Mouse (Mus musculus): ENCODE measurements around the gene Rgcc. TPM values are rescaled to one million over a fixed set of nuclear protein-coding genes. Genes with fewer than 3 reads are reported as not detected.

Gene Rgcc
- total and polyA plus RNA-seq, 3 experiments: 2.2 to 5.2 (median 2.3) TPM

- Histone ChIP-seq H3K36me3 (replicated peaks in 1 of 2; ENCODE audit: control insufficient read depth in 1 of 2, insufficient read depth in 1 of 2, low read length in 1 of 2) (no peaks in the 10 kb centered on the region), H3K4me2 (ENCODE audit: insufficient read depth, low read depth, poor library complexity, severe bottlenecking) (no peak overlapping the region), H3K9ac (ENCODE audit: insufficient read depth, low read depth) (no peak overlapping the region), H3K27ac (ENCODE audit: insufficient read depth, low read depth) (no peak overlapping the region), H3K9me3 (replicated peaks; ENCODE audit: low read length) (no peaks in the 10 kb centered on the region), H3K27me3 (replicated peaks) (no peaks in the 10 kb centered on the region), H3K4me3 (replicated peaks in 1 of 3; ENCODE audit: low read depth in 2 of 3, low read length in 2 of 3, poor library complexity in 1 of 3) (no peak overlapping the region), H3K79me2 (replicated peaks; ENCODE audit: control insufficient read depth, extremely low read depth, insufficient read depth, poor library complexity, severe bottlenecking) (no peaks in the 10 kb centered on the region), H3K4me1 (ENCODE audit: control insufficient read depth in 1 of 2, insufficient read depth in 2 of 2) (peaks cover 3 to 4% of the 10 kb centered on the region in 2 experiments; a peak in 1 of 4 replicates)
- dilution Hi-C loops (cut with MboI; ENCODE audit: extremely low pct_ligation_motif_present, extremely low pct_unique_long_range_greater_than_20kb, low sequenced_read_pairs): no loop called here
- no peak for TF ChIP-seq MYC (IDR thresholded peaks at IDR 0.05; ENCODE audit: low read depth, low read length)
- TF ChIP-seq TCF12 (IDR thresholded peaks at IDR 0.05; ENCODE audit: low read depth, low read length): no peak
- no peak for TF ChIP-seq MEF2A (IDR thresholded peaks at IDR 0.05; ENCODE audit: borderline replicate concordance, low read depth, low read length)
- TF ChIP-seq ZNF384 (IDR thresholded peaks at IDR 0.05; ENCODE audit: low read depth, low read length): no peak
- no peak for TF ChIP-seq USF1 (IDR thresholded peaks at IDR 0.05; ENCODE audit: low read depth, low read length)
- no peak for TF ChIP-seq TBP (conservative IDR thresholded peaks at IDR 0.05; ENCODE audit: low read depth, low read length)
- no peak for TF ChIP-seq PAX5 (IDR thresholded peaks at IDR 0.05; ENCODE audit: low read length)
- TF ChIP-seq RCOR1 (conservative IDR thresholded peaks at IDR 0.05; ENCODE audit: low read depth, low read length): no peak
- in situ Hi-C loops (cut with MboI; ENCODE audit: low pct_ligation_motif_present, low pct_unique_long_range_greater_than_20kb, low sequenced_read_pairs): no loop called here
- DNase-seq (ENCODE audit: extremely low read depth): no peak
Measured at GRCm38 (mm10) chr14:79283952-79284351, 17.5 kb downstream of the Rgcc start.

GRCm38 (mm10) chr14:79281894-79282553 lies 19.4 kb downstream of the Rgcc start:
- in situ Hi-C loops (cut with MboI; ENCODE audit: low pct_ligation_motif_present, low pct_unique_long_range_greater_than_20kb, low sequenced_read_pairs) (no loop called here), dilution Hi-C loops (cut with MboI; ENCODE audit: extremely low pct_ligation_motif_present, extremely low pct_unique_long_range_greater_than_20kb, low sequenced_read_pairs) (no loop called here)
- H3K4me1 ChIP-seq (ENCODE audit: control insufficient read depth in 1 of 2, insufficient read depth in 2 of 2): peaks cover 4 to 7% of the 10 kb centered on the region in 2 experiments; a peak in 1 of 4 replicates
- H3K27me3 ChIP-seq (replicated peaks): no peaks in the 10 kb centered on the region
- H3K79me2 ChIP-seq (replicated peaks; ENCODE audit: control insufficient read depth, extremely low read depth, insufficient read depth, poor library complexity, severe bottlenecking): no peaks in the 10 kb centered on the region
- no peak overlapping the region for H3K4me2 ChIP-seq (ENCODE audit: insufficient read depth, low read depth, poor library complexity, severe bottlenecking)
- H3K4me3 ChIP-seq (replicated peaks in 1 of 3; ENCODE audit: low read depth in 2 of 3, low read length in 2 of 3, poor library complexity in 1 of 3): no peak overlapping the region
- no peak overlapping the region for H3K27ac ChIP-seq (ENCODE audit: insufficient read depth, low read depth)
- H3K9me3 ChIP-seq (replicated peaks; ENCODE audit: low read length): no peaks in the 10 kb centered on the region
- TF ChIP-seq POLR2A (IDR thresholded peaks at IDR 0.05; ENCODE audit: low read depth, low read length) (no peak), IRF4 (IDR thresholded peaks at IDR 0.05; ENCODE audit: low read depth, low read length) (no peak), MYC (IDR thresholded peaks at IDR 0.05; ENCODE audit: low read depth, low read length) (no peak), MXI1 (IDR thresholded peaks at IDR 0.05; ENCODE audit: low read depth, low read length) (no peak), MAX (IDR thresholded peaks at IDR 0.05; ENCODE audit: low read length) (no peak)
- no peaks in the 10 kb centered on the region for H3K36me3 ChIP-seq (replicated peaks in 1 of 2; ENCODE audit: control insufficient read depth in 1 of 2, insufficient read depth in 1 of 2, low read length in 1 of 2)
- H3K9ac ChIP-seq (ENCODE audit: insufficient read depth, low read depth): no peak overlapping the region
- DNase-seq (ENCODE audit: extremely low read depth): no peak

DNA sequence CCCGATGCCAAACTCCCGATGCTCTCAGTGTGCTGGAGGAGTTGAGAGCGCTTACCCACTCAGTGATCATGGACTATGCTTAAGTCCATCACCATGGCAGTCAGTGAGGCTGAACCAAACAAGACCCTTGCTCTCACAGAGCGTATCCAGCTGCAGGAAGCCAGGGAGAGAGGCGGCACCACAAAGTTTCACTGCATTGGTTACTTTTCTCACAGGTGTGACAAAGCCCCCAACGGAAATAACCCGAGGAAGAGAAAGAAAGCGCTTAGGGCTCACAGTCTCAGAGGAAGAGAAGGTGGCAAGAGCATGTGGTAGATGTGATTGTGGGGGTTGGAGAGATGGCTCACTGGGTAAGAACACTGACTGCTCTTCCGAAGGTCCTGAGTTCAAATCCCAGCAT lies 21.0 kb downstream of the Rgcc start:
- Histone ChIP-seq H3K9ac (ENCODE audit: insufficient read depth, low read depth) (no peak overlapping the region), H3K9me3 (replicated peaks; ENCODE audit: low read length) (no peaks in the 10 kb centered on the region), H3K4me3 (replicated peaks in 1 of 3; ENCODE audit: low read depth in 2 of 3, low read length in 2 of 3, poor library complexity in 1 of 3) (no peak overlapping the region), H3K4me1 (ENCODE audit: control insufficient read depth in 1 of 2, insufficient read depth in 2 of 2) (peaks cover 4 to 7% of the 10 kb centered on the region in 2 experiments; a peak in 1 of 4 replicates), H3K79me2 (replicated peaks; ENCODE audit: control insufficient read depth, extremely low read depth, insufficient read depth, poor library complexity, severe bottlenecking) (no peaks in the 10 kb centered on the region), H3K27me3 (replicated peaks) (no peaks in the 10 kb centered on the region), H3K36me3 (replicated peaks in 1 of 2; ENCODE audit: control insufficient read depth in 1 of 2, insufficient read depth in 1 of 2, low read length in 1 of 2) (no peaks in the 10 kb centered on the region), H3K4me2 (ENCODE audit: insufficient read depth, low read depth, poor library complexity, severe bottlenecking) (no peak overlapping the region), H3K27ac (ENCODE audit: insufficient read depth, low read depth) (no peak overlapping the region)
- in situ Hi-C loops (cut with MboI; ENCODE audit: low pct_ligation_motif_present, low pct_unique_long_range_greater_than_20kb, low sequenced_read_pairs) (no loop called here), dilution Hi-C loops (cut with MboI; ENCODE audit: extremely low pct_ligation_motif_present, extremely low pct_unique_long_range_greater_than_20kb, low sequenced_read_pairs) (no loop called here)
- TF ChIP-seq TBP (conservative IDR thresholded peaks at IDR 0.05; ENCODE audit: low read depth, low read length) (peak; percentile 66; the same call in 1 of the 2 replicates), GABPA (IDR thresholded peaks at IDR 0.05; ENCODE audit: insufficient replicate concordance, low read depth, low read length) (no peak), MAZ (IDR thresholded peaks at IDR 0.05; ENCODE audit: low read depth, low read length) (no peak)
- no peak for DNase-seq (ENCODE audit: extremely low read depth)
